7 mouse cellular contexts compared by ENCODE assay signal in the genomic region with DNA sequence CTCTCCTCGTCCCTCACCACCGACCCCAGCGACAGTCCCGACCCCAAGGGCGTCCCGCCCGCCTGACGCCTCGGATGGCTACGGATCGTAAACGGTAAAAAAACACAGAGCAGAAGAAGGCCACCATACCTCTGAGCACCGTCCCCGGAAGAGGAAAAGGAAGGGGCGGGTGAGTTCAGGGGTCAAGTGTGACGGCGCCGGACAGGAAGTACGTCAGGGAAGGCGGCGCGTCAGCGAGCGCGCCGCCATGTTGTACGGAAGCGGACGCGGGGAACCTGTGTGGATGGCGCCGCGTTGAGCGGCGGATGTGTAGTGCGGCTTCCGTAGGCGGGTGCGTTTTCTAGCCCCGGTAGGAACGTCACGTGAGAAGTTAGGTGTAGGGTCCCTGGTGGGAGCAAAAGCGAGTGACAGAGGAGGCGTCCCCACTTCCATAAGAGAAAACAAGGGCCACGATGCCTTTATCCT. TPM values are rescaled to one million over a fixed set of nuclear protein-coding genes. Genes with fewer than 3 reads are reported as not detected.
A peak's percentile ranks its signal among the peaks of the same experiment; 100 is the strongest.
DNase-seq lines count a peak whose midpoint lies in the region; ATAC-seq lines count a peak whose summit lies in the region.

TSS of gene Rpl34 (minus strand) at position 210 of the 465 bp plus-strand sequence.

- WGBS in embryonic facial prominence, embryonic 11.5 days = under 1% methylated on average over 45 of the region's 45 CpGs
- WGBS in limb, embryonic 10.5 days = under 1% methylated on average over 45 of the region's 45 CpGs
- under 1% methylated on average over 45 of the region's 45 CpGs for WGBS in midbrain, embryonic 13.5 days

- H3K4me1 ChIP-seq in embryonic facial prominence, embryonic 11.5 days (ENCODE audit: control insufficient read depth, insufficient read depth, low read length) = no peaks in the 10 kb centered on the region; the same call in 1 of the 2 replicates
- peaks cover 24% of the 10 kb centered on the region for H3K4me1 ChIP-seq in limb, embryonic 10.5 days
- H3K4me1 ChIP-seq in midbrain, embryonic 13.5 days (replicated peaks) = peaks cover 26% of the 10 kb centered on the region

- H3K9me3 ChIP-seq in embryonic facial prominence, embryonic 11.5 days (replicated peaks; ENCODE audit: control insufficient read depth, low read length) = no peaks in the 10 kb centered on the region
- no peaks in the 10 kb centered on the region for H3K9me3 ChIP-seq in limb, embryonic 10.5 days (replicated peaks)
- no peaks in the 10 kb centered on the region for H3K9me3 ChIP-seq in midbrain, embryonic 13.5 days

- peak within 1 kb of the TSS; percentile 97 for H3K4me3 ChIP-seq in embryonic facial prominence, embryonic 11.5 days (ENCODE audit: low read depth, low read length)
- peak within 1 kb of the TSS; percentile 97 for H3K4me3 ChIP-seq in limb, embryonic 10.5 days
- peak within 1 kb of the TSS; percentile 98 for H3K4me3 ChIP-seq in midbrain, embryonic 13.5 days (replicated peaks)

- peak; percentile 96 for ATAC-seq in embryonic facial prominence, embryonic 11.5 days (replicated peaks; ENCODE audit: insufficient number of reproducible peaks, low FRiP score, low TSS enrichment, low read depth)
- ATAC-seq in granulocyte monocyte progenitor cell, adult 5-6 weeks (replicated peaks; ENCODE audit: poor library complexity, severe bottlenecking) = peak; percentile 90
- ATAC-seq in midbrain, embryonic 13.5 days = peak; percentile 99

- H3K36me3 ChIP-seq in embryonic facial prominence, embryonic 11.5 days (replicated peaks; ENCODE audit: control insufficient read depth, insufficient read depth, low read depth, low read length) = peaks cover 8% of the 10 kb centered on the region
- peaks cover 40% of the 10 kb centered on the region for H3K36me3 ChIP-seq in limb, embryonic 10.5 days
- peaks cover 38% of the 10 kb centered on the region for H3K36me3 ChIP-seq in midbrain, embryonic 13.5 days

- H3K4me2 ChIP-seq in embryonic facial prominence, embryonic 11.5 days (ENCODE audit: low read depth, low read length) = peak within 1 kb of the TSS; percentile 85
- H3K4me2 ChIP-seq in midbrain, embryonic 13.5 days (replicated peaks) = peak within 1 kb of the TSS; percentile 91

- peak within 1 kb of the TSS; percentile 98 for H3K9ac ChIP-seq in embryonic facial prominence, embryonic 11.5 days (replicated peaks; ENCODE audit: low read length)
- H3K9ac ChIP-seq in midbrain, embryonic 13.5 days (replicated peaks) = peak within 1 kb of the TSS; percentile 98

- H3K27ac ChIP-seq in embryonic facial prominence, embryonic 11.5 days (replicated peaks; ENCODE audit: low read depth, low read length) = peak within 1 kb of the TSS; percentile 68
- peak within 1 kb of the TSS; percentile 98 for H3K27ac ChIP-seq in limb, embryonic 10.5 days
- H3K27ac ChIP-seq in midbrain, embryonic 13.5 days = peak within 1 kb of the TSS; percentile 92

- no peaks in the 10 kb centered on the region for H3K27me3 ChIP-seq in embryonic facial prominence, embryonic 11.5 days (ENCODE audit: control insufficient read depth, insufficient read depth, low read length)
- H3K27me3 ChIP-seq in limb, embryonic 10.5 days (ENCODE audit: low read depth, poor library complexity, severe bottlenecking) = no peaks in the 10 kb centered on the region
- H3K27me3 ChIP-seq in midbrain, embryonic 13.5 days = no peaks in the 10 kb centered on the region; the same call in 1 of the 2 replicates

- DNase-seq in adrenal gland, postnatal 14 days = peak; percentile 96
- peak; percentile 98 for DNase-seq in embryonic facial prominence, embryonic 11.5 days (ENCODE audit: low spot score)
- DNase-seq in kidney, adult 11 months = peak; percentile 95
- DNase-seq in limb, embryonic 10.5 days (ENCODE audit: low spot score) = peak; percentile 97
- DNase-seq in spleen, adult 12 weeks (ENCODE audit: low spot score) = peak; percentile 84

RNA-seq across cellular contexts. Expression of gene Rpl34, which starts in this region (rescaled TPM):
- total RNA-seq in adrenal gland, postnatal 14 days (2021) = 654 and 801 TPM in 2 replicates
- polyA plus RNA-seq in embryonic facial prominence, embryonic 11.5 days (2014; fragmentation: Nextera tagmentation; extraction: Ambion mirVana) = 760 and 837 TPM in 2 replicates
- total RNA-seq in granulocyte monocyte progenitor cell, adult 5-6 weeks (2014; fragmentation: Nextera tagmentation) = 2,558 and 2,686 TPM in 2 replicates
- total RNA-seq in granulocyte monocyte progenitor cell, adult 5-6 weeks (2017) = 2,815 and 3,056 TPM in 2 replicates
- 949 and 1,083 TPM in 2 replicates for polyA plus RNA-seq in limb, embryonic 10.5 days (2016; fragmentation: Nextera tagmentation; extraction: Ambion mirVana)
- polyA plus RNA-seq in midbrain, embryonic 13.5 days (2015; fragmentation: Nextera tagmentation; extraction: Ambion mirVana) = 646 and 703 TPM in 2 replicates

Comparison
In these comparisons a context has a peak if more than half of its experiments do, and no peak if none do; other contexts are left out.
1. Peak in every context shown above with its lines: DNase-seq, ATAC-seq, H3K4me3 ChIP-seq and H3K27ac ChIP-seq.